Mouse (Mus musculus) liver, embryonic 14.5 days (tissue): ENCODE data around the gene Cdk12.

Experiments
- CTCF ChIP-seq: IDR thresholded peaks from 2 replicates; pipeline ENCODE4 v1.5.1; 2016; ENCODE audit warnings: antibody characterized with exemption, low read depth, control low read depth
- EP300 ChIP-seq: IDR thresholded peaks from 2 replicates; pipeline ENCODE4 v1.6.1; 2016; ENCODE audit warnings: antibody characterized with exemption, low read depth

- no peak for TF ChIP-seq CTCF
- TF ChIP-seq EP300 = peak; percentile 26; the same call in 1 of the 2 replicates
These were observed 23.5 kb downstream of the Cdk12 start for GRCm38 (mm10) chr11:98226349-98226748.
